Mouse (Mus musculus): ENCODE measurements around the gene Cdkn2b. TPM values are rescaled to one million over a fixed set of nuclear protein-coding genes. Genes with fewer than 3 reads are reported as not detected.

Cdkn2b gene
- polyA plus RNA-seq, 1 experiment from 2014 or later, result 0.10 TPM

GRCm38 (mm10) chr4:89282036-89282566 is 28.7 kb downstream of the Cdkn2b start:
- peaks cover 9% of the 10 kb centered on the region for H3K4me1 ChIP-seq
- peak overlapping the region; percentile 22; the same call in 1 of the 2 replicates for H3K4me3 ChIP-seq
- no peaks in the 10 kb centered on the region for H3K36me3 ChIP-seq (replicated peaks)
- no peak for DNase-seq (ENCODE audit: extremely low spot score, low spot score)
- under 1% methylated on average over 25 of the region's 25 CpGs for WGBS
- peaks cover 99% of the 10 kb centered on the region for H3K27me3 ChIP-seq (ENCODE audit: poor library complexity, severe bottlenecking)
- H3K27ac ChIP-seq, result no peak overlapping the region
- peaks cover 2% of the 10 kb centered on the region; the same call in 1 of the 2 replicates for H3K9me3 ChIP-seq

- Histone ChIP-seq H3K9me3 (peaks cover 2% of the 10 kb centered on the region; the same call in 1 of the 2 replicates), H3K27me3 (ENCODE audit: poor library complexity, severe bottlenecking) (peaks cover 99% of the 10 kb centered on the region), H3K36me3 (replicated peaks) (no peaks in the 10 kb centered on the region), H3K4me3 (no peak overlapping the region), H3K4me1 (peaks cover 9% of the 10 kb centered on the region), H3K27ac (no peak overlapping the region)
- no peak for DNase-seq (ENCODE audit: extremely low spot score, low spot score)
- WGBS, result 2% methylated on average over 7 of the region's 7 CpGs
These were observed 29.6 kb downstream of the Cdkn2b start for GRCm38 (mm10) chr4:89281236-89281635.

GRCm38 (mm10) chr4:89279641-89280040 is 31.2 kb downstream of the Cdkn2b start:
- WGBS, result 2% methylated on average over 2 of the region's 2 CpGs
- DNase-seq (ENCODE audit: extremely low spot score, low spot score), result no peak
- no peak overlapping the region for H3K27ac ChIP-seq

GRCm38 (mm10) chr4:89277381-89277940 is 33.4 kb downstream of the Cdkn2b start:
- Histone ChIP-seq H3K27ac (no peak overlapping the region), H3K36me3 (replicated peaks) (no peaks in the 10 kb centered on the region), H3K4me1 (peaks cover 18% of the 10 kb centered on the region), H3K9me3 (no peaks in the 10 kb centered on the region), H3K4me3 (no peak overlapping the region), H3K27me3 (ENCODE audit: poor library complexity, severe bottlenecking) (peaks cover 100% of the 10 kb centered on the region)
- no peak for DNase-seq (ENCODE audit: extremely low spot score, low spot score)
- WGBS, result 5% methylated on average over 5 of the region's 5 CpGs

More at GRCm38 (mm10) chr4:89279641-89280040, 31.2 kb downstream of the Cdkn2b start:
- Histone ChIP-seq H3K36me3 (replicated peaks) (no peaks in the 10 kb centered on the region), H3K27me3 (ENCODE audit: poor library complexity, severe bottlenecking) (peaks cover 100% of the 10 kb centered on the region), H3K9me3 (no peaks in the 10 kb centered on the region), H3K4me3 (no peak overlapping the region), H3K4me1 (peaks cover 13% of the 10 kb centered on the region)

GRCm38 (mm10) chr4:89276669-89277219 is 34.1 kb downstream of the Cdkn2b start:
- DNase-seq (ENCODE audit: extremely low spot score, low spot score), result no peak
- Histone ChIP-seq H3K36me3 (replicated peaks) (no peaks in the 10 kb centered on the region), H3K27ac (no peak overlapping the region), H3K4me3 (no peak overlapping the region), H3K27me3 (ENCODE audit: poor library complexity, severe bottlenecking) (peaks cover 100% of the 10 kb centered on the region), H3K4me1 (peaks cover 11% of the 10 kb centered on the region), H3K9me3 (no peaks in the 10 kb centered on the region)
- under 1% methylated on average over 37 of the region's 37 CpGs for WGBS

GRCm38 (mm10) chr4:89275811-89276584 is 34.8 kb downstream of the Cdkn2b start:
- Histone ChIP-seq H3K36me3 (replicated peaks) (no peaks in the 10 kb centered on the region), H3K4me1 (peaks cover 10% of the 10 kb centered on the region), H3K9me3 (no peaks in the 10 kb centered on the region), H3K4me3 (no peak overlapping the region), H3K27ac (no peak overlapping the region), H3K27me3 (ENCODE audit: poor library complexity, severe bottlenecking) (peaks cover 99% of the 10 kb centered on the region)
- DNase-seq (ENCODE audit: extremely low spot score, low spot score), result no peak
- 2% methylated on average over 25 of the region's 25 CpGs for WGBS

- Histone ChIP-seq H3K36me3 (replicated peaks) (no peaks in the 10 kb centered on the region), H3K9me3 (no peaks in the 10 kb centered on the region), H3K4me3 (no peak overlapping the region), H3K4me1 (peaks cover 10% of the 10 kb centered on the region), H3K27me3 (ENCODE audit: poor library complexity, severe bottlenecking) (peaks cover 99% of the 10 kb centered on the region), H3K27ac (no peak overlapping the region)
- DNase-seq (ENCODE audit: extremely low spot score, low spot score), result no peak
- under 1% methylated on average over 24 of the region's 24 CpGs for WGBS
These were observed 35.9 kb downstream of the Cdkn2b start for GRCm38 (mm10) chr4:89274829-89275548.

- Histone ChIP-seq H3K27me3 (ENCODE audit: poor library complexity, severe bottlenecking) (peaks cover 99% of the 10 kb centered on the region), H3K27ac (no peak overlapping the region), H3K36me3 (replicated peaks) (no peaks in the 10 kb centered on the region), H3K4me3 (no peak overlapping the region), H3K9me3 (no peaks in the 10 kb centered on the region), H3K4me1 (peaks cover 10% of the 10 kb centered on the region)
- no peak for DNase-seq (ENCODE audit: extremely low spot score, low spot score)
- under 1% methylated on average over 14 of the region's 14 CpGs for WGBS
These were observed 36.8 kb downstream of the Cdkn2b start for GRCm38 (mm10) chr4:89274006-89274405.

- peaks cover 10% of the 10 kb centered on the region for H3K4me1 ChIP-seq
- peak overlapping the region; percentile 7; the same call in 1 of the 2 replicates for H3K4me3 ChIP-seq
- no peak overlapping the region for H3K27ac ChIP-seq
- 0% methylated on average over 9 of the region's 9 CpGs for WGBS
- no peaks in the 10 kb centered on the region for H3K36me3 ChIP-seq (replicated peaks)
- no peak for DNase-seq (ENCODE audit: extremely low spot score, low spot score)
- no peaks in the 10 kb centered on the region for H3K9me3 ChIP-seq
- peaks cover 99% of the 10 kb centered on the region for H3K27me3 ChIP-seq (ENCODE audit: poor library complexity, severe bottlenecking)
These were observed 37.3 kb downstream of the Cdkn2b start for GRCm38 (mm10) chr4:89273585-89273984.

GRCm38 (mm10) chr4:89272961-89273540 is 37.8 kb downstream of the Cdkn2b start:
- Histone ChIP-seq H3K27me3 (ENCODE audit: poor library complexity, severe bottlenecking) (peaks cover 99% of the 10 kb centered on the region), H3K36me3 (replicated peaks) (no peaks in the 10 kb centered on the region), H3K27ac (no peak overlapping the region), H3K9me3 (no peaks in the 10 kb centered on the region), H3K4me1 (peaks cover 10% of the 10 kb centered on the region), H3K4me3 (peak overlapping the region; percentile 7; the same call in 1 of the 2 replicates)
- 0% methylated on average over 20 of the region's 20 CpGs for WGBS
- DNase-seq (ENCODE audit: extremely low spot score, low spot score), result no peak

GRCm38 (mm10) chr4:89272101-89272718 is 38.6 kb downstream of the Cdkn2b start:
- WGBS, result 4% methylated on average over 18 of the region's 18 CpGs
- Histone ChIP-seq H3K36me3 (replicated peaks) (no peaks in the 10 kb centered on the region), H3K27ac (no peak overlapping the region), H3K27me3 (ENCODE audit: poor library complexity, severe bottlenecking) (peaks cover 96% of the 10 kb centered on the region), H3K9me3 (no peaks in the 10 kb centered on the region), H3K4me3 (no peak overlapping the region), H3K4me1 (peaks cover 10% of the 10 kb centered on the region)
- DNase-seq (ENCODE audit: extremely low spot score, low spot score), result no peak

- WGBS, result 89% methylated on average over 1 of the region's 1 CpGs
- no peak overlapping the region for H3K4me3 ChIP-seq
These were observed 53.1 kb downstream of the Cdkn2b start for GRCm38 (mm10) chr4:89257768-89258167.

More at GRCm38 (mm10) chr4:89257768-89258167, 53.1 kb downstream of the Cdkn2b start:
- H3K36me3 ChIP-seq (replicated peaks), result no peaks in the 10 kb centered on the region
- no peak for DNase-seq (ENCODE audit: extremely low spot score, low spot score)
- H3K27ac ChIP-seq, result no peak overlapping the region
- no peaks in the 10 kb centered on the region for H3K27me3 ChIP-seq (ENCODE audit: poor library complexity, severe bottlenecking)
- no peaks in the 10 kb centered on the region; the same call in 1 of the 2 replicates for H3K4me1 ChIP-seq
- no peaks in the 10 kb centered on the region for H3K9me3 ChIP-seq

Data from forebrain, embryonic 10.5 days (tissue).